Mouse (Mus musculus) testis, adult 2 months (tissue): ENCODE data around the gene Nrip1.

ENCODE experiments used
- CTCF ChIP-seq: fragments of 200-500 bp; IDR thresholded peaks from 2 replicates; pipeline ENCODE4 v1.5.1; 2012; ENCODE audit warnings: low read depth, mild to moderate bottlenecking, inconsistent platforms, low read length, moderate library complexity; ENCODE audit not compliant: control insufficient read depth, insufficient read depth, insufficient replicate concordance
- POLR2A ChIP-seq: fragments of 200-500 bp; IDR thresholded peaks from 2 replicates; pipeline ENCODE4 v1.6.1; 2012; ENCODE audit warnings: low read depth, mild to moderate bottlenecking, inconsistent platforms, low read length, moderate library complexity; ENCODE audit not compliant: control insufficient read depth

- TF ChIP-seq CTCF, result no peak
- no peak for TF ChIP-seq POLR2A
Observed at GRCm38 (mm10) chr16:76239353-76239752, 134.3 kb downstream of the Nrip1 start.
